Mouse (Mus musculus): Measurements from ENCODE around the gene Efhc1. TPM values are rescaled to one million over a fixed set of nuclear protein-coding genes. Genes with fewer than 3 reads are reported as not detected.

The Efhc1 gene
- polyA plus RNA-seq, 1 experiment from 2014 or later = 2.1 TPM

GRCm38 (mm10) chr1:20980553-20980952, 29.1 kb downstream of the Efhc1 start:
- no peaks in the 10 kb centered on the region for H3K9me3 ChIP-seq (ENCODE audit: control insufficient read depth, low read length)
- no peaks in the 10 kb centered on the region for H3K36me3 ChIP-seq (ENCODE audit: control insufficient read depth, insufficient read depth, low read length)
- H3K4me3 ChIP-seq (ENCODE audit: low read length) = no peak overlapping the region
- H3K9ac ChIP-seq (ENCODE audit: low read depth, low read length) = no peak overlapping the region
- no peaks in the 10 kb centered on the region for H3K4me1 ChIP-seq (ENCODE audit: control insufficient read depth, insufficient read depth, low read length)
- 74% methylated on average over 1 of the region's 1 CpGs for WGBS
- no peak for ATAC-seq
- H3K27ac ChIP-seq (ENCODE audit: low read length) = no peak overlapping the region
- H3K27me3 ChIP-seq (replicated peaks; ENCODE audit: control insufficient read depth, insufficient read depth, low read length) = no peaks in the 10 kb centered on the region
- no peak overlapping the region for H3K4me2 ChIP-seq (ENCODE audit: low read depth, low read length)

GRCm38 (mm10) chr1:20981764-20982163, 30.3 kb downstream of the Efhc1 start:
- H3K4me3 ChIP-seq (ENCODE audit: low read length) = no peak overlapping the region
- ATAC-seq = no peak
- H3K9ac ChIP-seq (ENCODE audit: low read depth, low read length) = no peak overlapping the region
- H3K4me1 ChIP-seq (ENCODE audit: control insufficient read depth, insufficient read depth, low read length) = no peaks in the 10 kb centered on the region
- no peaks in the 10 kb centered on the region for H3K9me3 ChIP-seq (ENCODE audit: control insufficient read depth, low read length)
- no peaks in the 10 kb centered on the region for H3K36me3 ChIP-seq (ENCODE audit: control insufficient read depth, insufficient read depth, low read length)
- no peaks in the 10 kb centered on the region for H3K27me3 ChIP-seq (replicated peaks; ENCODE audit: control insufficient read depth, insufficient read depth, low read length)
- H3K4me2 ChIP-seq (ENCODE audit: low read depth, low read length) = no peak overlapping the region
- H3K27ac ChIP-seq (ENCODE audit: low read length) = no peak overlapping the region
- WGBS = 94% methylated on average over 6 of the region's 6 CpGs

- Histone ChIP-seq H3K36me3 (ENCODE audit: control insufficient read depth, insufficient read depth, low read length) (no peaks in the 10 kb centered on the region), H3K9ac (ENCODE audit: low read depth, low read length) (no peak overlapping the region), H3K4me1 (ENCODE audit: control insufficient read depth, insufficient read depth, low read length) (no peaks in the 10 kb centered on the region), H3K4me2 (ENCODE audit: low read depth, low read length) (no peak overlapping the region), H3K27me3 (replicated peaks; ENCODE audit: control insufficient read depth, insufficient read depth, low read length) (no peaks in the 10 kb centered on the region), H3K4me3 (ENCODE audit: low read length) (no peak overlapping the region), H3K27ac (ENCODE audit: low read length) (no peak overlapping the region), H3K9me3 (ENCODE audit: control insufficient read depth, low read length) (no peaks in the 10 kb centered on the region)
- no peak for ATAC-seq
- 75% methylated on average over 2 of the region's 2 CpGs for WGBS
Observed at GRCm38 (mm10) chr1:20984103-20984502, 32.7 kb downstream of the Efhc1 start.

- H3K4me2 ChIP-seq (ENCODE audit: low read depth, low read length) = no peak overlapping the region
- WGBS = 64% methylated on average over 4 of the region's 4 CpGs
Observed at GRCm38 (mm10) chr1:20984582-20984981, 33.2 kb downstream of the Efhc1 start.

GRCm38 (mm10) chr1:20986378-20987056, 35.1 kb downstream of the Efhc1 start:
- H3K27ac ChIP-seq (ENCODE audit: low read length) = no peak overlapping the region
- no peak overlapping the region for H3K4me3 ChIP-seq (ENCODE audit: low read length)
- ATAC-seq = no peak
- H3K27me3 ChIP-seq (replicated peaks; ENCODE audit: control insufficient read depth, insufficient read depth, low read length) = no peaks in the 10 kb centered on the region
- H3K9ac ChIP-seq (ENCODE audit: low read depth, low read length) = no peak overlapping the region
- no peaks in the 10 kb centered on the region for H3K36me3 ChIP-seq (ENCODE audit: control insufficient read depth, insufficient read depth, low read length)
- WGBS = 61% methylated on average over 10 of the region's 10 CpGs
- no peaks in the 10 kb centered on the region for H3K9me3 ChIP-seq (ENCODE audit: control insufficient read depth, low read length)
- no peaks in the 10 kb centered on the region for H3K4me1 ChIP-seq (ENCODE audit: control insufficient read depth, insufficient read depth, low read length)
- H3K4me2 ChIP-seq (ENCODE audit: low read depth, low read length) = no peak overlapping the region

More at GRCm38 (mm10) chr1:20984582-20984981, 33.2 kb downstream of the Efhc1 start:
- H3K9ac ChIP-seq (ENCODE audit: low read depth, low read length) = no peak overlapping the region
- no peaks in the 10 kb centered on the region for H3K36me3 ChIP-seq (ENCODE audit: control insufficient read depth, insufficient read depth, low read length)
- ATAC-seq = no peak
- H3K9me3 ChIP-seq (ENCODE audit: control insufficient read depth, low read length) = no peaks in the 10 kb centered on the region
- no peaks in the 10 kb centered on the region for H3K27me3 ChIP-seq (replicated peaks; ENCODE audit: control insufficient read depth, insufficient read depth, low read length)
- H3K4me3 ChIP-seq (ENCODE audit: low read length) = no peak overlapping the region
- no peaks in the 10 kb centered on the region for H3K4me1 ChIP-seq (ENCODE audit: control insufficient read depth, insufficient read depth, low read length)
- no peak overlapping the region for H3K27ac ChIP-seq (ENCODE audit: low read length)

GRCm38 (mm10) chr1:20989461-20990083, 38.1 kb downstream of the Efhc1 start:
- H3K9ac ChIP-seq (ENCODE audit: low read depth, low read length) = no peak overlapping the region
- WGBS = 88% methylated on average over 11 of the region's 11 CpGs
- H3K27ac ChIP-seq (ENCODE audit: low read length) = no peak overlapping the region
- no peaks in the 10 kb centered on the region for H3K4me1 ChIP-seq (ENCODE audit: control insufficient read depth, insufficient read depth, low read length)
- H3K4me2 ChIP-seq (ENCODE audit: low read depth, low read length) = no peak overlapping the region
- ATAC-seq = no peak
- H3K9me3 ChIP-seq (ENCODE audit: control insufficient read depth, low read length) = no peaks in the 10 kb centered on the region
- H3K4me3 ChIP-seq (ENCODE audit: low read length) = no peak overlapping the region
- no peaks in the 10 kb centered on the region for H3K36me3 ChIP-seq (ENCODE audit: control insufficient read depth, insufficient read depth, low read length)
- no peaks in the 10 kb centered on the region for H3K27me3 ChIP-seq (replicated peaks; ENCODE audit: control insufficient read depth, insufficient read depth, low read length)

- Histone ChIP-seq H3K36me3 (ENCODE audit: control insufficient read depth, insufficient read depth, low read length) (no peaks in the 10 kb centered on the region), H3K4me1 (ENCODE audit: control insufficient read depth, insufficient read depth, low read length) (no peaks in the 10 kb centered on the region; the same call in 1 of the 2 replicates), H3K9me3 (ENCODE audit: control insufficient read depth, low read length) (no peaks in the 10 kb centered on the region), H3K27ac (ENCODE audit: low read length) (no peak overlapping the region), H3K4me2 (ENCODE audit: low read depth, low read length) (no peak overlapping the region), H3K4me3 (ENCODE audit: low read length) (no peak overlapping the region), H3K27me3 (replicated peaks; ENCODE audit: control insufficient read depth, insufficient read depth, low read length) (no peaks in the 10 kb centered on the region), H3K9ac (ENCODE audit: low read depth, low read length) (no peak overlapping the region)
- 85% methylated on average over 3 of the region's 3 CpGs for WGBS
- no peak for ATAC-seq
Observed at GRCm38 (mm10) chr1:20993690-20994089, 42.3 kb downstream of the Efhc1 start.

- no peaks in the 10 kb centered on the region for H3K27me3 ChIP-seq (replicated peaks; ENCODE audit: control insufficient read depth, insufficient read depth, low read length)
- no peak overlapping the region for H3K4me3 ChIP-seq (ENCODE audit: low read length)
- H3K9ac ChIP-seq (ENCODE audit: low read depth, low read length) = no peak overlapping the region
- H3K27ac ChIP-seq (ENCODE audit: low read length) = no peak overlapping the region
- 80% methylated on average over 5 of the region's 5 CpGs for WGBS
- no peaks in the 10 kb centered on the region for H3K9me3 ChIP-seq (ENCODE audit: control insufficient read depth, low read length)
- H3K36me3 ChIP-seq (ENCODE audit: control insufficient read depth, insufficient read depth, low read length) = no peaks in the 10 kb centered on the region
- no peaks in the 10 kb centered on the region; the same call in 1 of the 2 replicates for H3K4me1 ChIP-seq (ENCODE audit: control insufficient read depth, insufficient read depth, low read length)
- H3K4me2 ChIP-seq (ENCODE audit: low read depth, low read length) = no peak overlapping the region
- no peak for ATAC-seq
Observed at GRCm38 (mm10) chr1:20994338-20994737, 42.9 kb downstream of the Efhc1 start.

- Histone ChIP-seq H3K9me3 (ENCODE audit: control insufficient read depth, low read length) (no peaks in the 10 kb centered on the region), H3K4me2 (ENCODE audit: low read depth, low read length) (no peak overlapping the region), H3K27me3 (replicated peaks; ENCODE audit: control insufficient read depth, insufficient read depth, low read length) (no peaks in the 10 kb centered on the region), H3K4me1 (ENCODE audit: control insufficient read depth, insufficient read depth, low read length) (no peaks in the 10 kb centered on the region; the same call in 1 of the 2 replicates), H3K9ac (ENCODE audit: low read depth, low read length) (no peak overlapping the region), H3K4me3 (ENCODE audit: low read length) (no peak overlapping the region), H3K27ac (ENCODE audit: low read length) (no peak overlapping the region), H3K36me3 (ENCODE audit: control insufficient read depth, insufficient read depth, low read length) (no peaks in the 10 kb centered on the region)
- 73% methylated on average over 7 of the region's 7 CpGs for WGBS
- ATAC-seq = no peak
Observed at GRCm38 (mm10) chr1:20995331-20995986, 44.0 kb downstream of the Efhc1 start.
